Mouse (Mus musculus): Measurements from ENCODE around the gene Ccdc59. TPM values are rescaled to one million over a fixed set of nuclear protein-coding genes. Genes with fewer than 3 reads are reported as not detected.

The Ccdc59 gene
- polyA plus RNA-seq, 1 experiment from 2014 or later = 47.4 TPM

GRCm38 (mm10) chr10:105842574-105842973, 1.7 kb downstream of the Ccdc59 start:
- ATAC-seq (no peak), DNase-seq (ENCODE audit: low spot score) (no peak)
- Histone ChIP-seq H3K4me2 (ENCODE audit: low read length) (peak overlapping the region; percentile 72), H3K27me3 (replicated peaks; ENCODE audit: control insufficient read depth, insufficient read depth, low read length) (no peaks in the 10 kb centered on the region), H3K36me3 (ENCODE audit: control insufficient read depth, insufficient read depth, low read length) (peaks cover 42% of the 10 kb centered on the region), H3K27ac (ENCODE audit: low read depth, low read length) (no peak overlapping the region), H3K4me3 (ENCODE audit: low read depth, low read length) (peak overlapping the region; percentile 60; the same call in 1 of the 2 replicates), H3K9me3 (replicated peaks; ENCODE audit: control insufficient read depth, low read length) (no peaks in the 10 kb centered on the region), H3K4me1 (ENCODE audit: control insufficient read depth, insufficient read depth, low read length) (peaks cover 11% of the 10 kb centered on the region), H3K9ac (ENCODE audit: low read length) (no peak overlapping the region)
- 77% methylated on average over 7 of the region's 7 CpGs for WGBS

GRCm38 (mm10) chr10:105850286-105850685, 9.4 kb downstream of the Ccdc59 start:
- Histone ChIP-seq H3K4me3 (ENCODE audit: low read depth, low read length) (no peak overlapping the region), H3K9me3 (replicated peaks; ENCODE audit: control insufficient read depth, low read length) (no peaks in the 10 kb centered on the region), H3K4me1 (ENCODE audit: control insufficient read depth, insufficient read depth, low read length) (no peaks in the 10 kb centered on the region), H3K27ac (ENCODE audit: low read depth, low read length) (no peak overlapping the region), H3K36me3 (ENCODE audit: control insufficient read depth, insufficient read depth, low read length) (peaks cover 47% of the 10 kb centered on the region), H3K4me2 (ENCODE audit: low read length) (no peak overlapping the region), H3K27me3 (replicated peaks; ENCODE audit: control insufficient read depth, insufficient read depth, low read length) (no peaks in the 10 kb centered on the region), H3K9ac (ENCODE audit: low read length) (no peak overlapping the region)
- ATAC-seq = no peak
- DNase-seq (ENCODE audit: low spot score) = no peak
- 86% methylated on average over 5 of the region's 5 CpGs for WGBS

GRCm38 (mm10) chr10:105851136-105851535, 10.3 kb downstream of the Ccdc59 start:
- Histone ChIP-seq H3K4me3 (ENCODE audit: low read depth, low read length) (no peak overlapping the region), H3K4me1 (ENCODE audit: control insufficient read depth, insufficient read depth, low read length) (no peaks in the 10 kb centered on the region), H3K36me3 (ENCODE audit: control insufficient read depth, insufficient read depth, low read length) (peaks cover 38% of the 10 kb centered on the region), H3K27ac (ENCODE audit: low read depth, low read length) (no peak overlapping the region), H3K9ac (ENCODE audit: low read length) (no peak overlapping the region), H3K4me2 (ENCODE audit: low read length) (no peak overlapping the region), H3K9me3 (replicated peaks; ENCODE audit: control insufficient read depth, low read length) (no peaks in the 10 kb centered on the region), H3K27me3 (replicated peaks; ENCODE audit: control insufficient read depth, insufficient read depth, low read length) (no peaks in the 10 kb centered on the region)
- WGBS = 66% methylated on average over 4 of the region's 4 CpGs
- ATAC-seq = no peak
- DNase-seq (ENCODE audit: low spot score) = no peak

- no peaks in the 10 kb centered on the region for H3K9me3 ChIP-seq (replicated peaks; ENCODE audit: control insufficient read depth, low read length)
- no peak overlapping the region for H3K9ac ChIP-seq (ENCODE audit: low read length)
- H3K27ac ChIP-seq (ENCODE audit: low read depth, low read length) = no peak overlapping the region
- no peaks in the 10 kb centered on the region for H3K36me3 ChIP-seq (ENCODE audit: control insufficient read depth, insufficient read depth, low read length)
- no peak overlapping the region for H3K4me2 ChIP-seq (ENCODE audit: low read length)
- WGBS = 40% methylated on average over 4 of the region's 4 CpGs
- DNase-seq (ENCODE audit: low spot score) = peak; percentile 73
- 0 out of 2 replicates have a peak, but pooled peaks have one; percentile 50 for ATAC-seq
- H3K4me1 ChIP-seq (ENCODE audit: control insufficient read depth, insufficient read depth, low read length) = no peaks in the 10 kb centered on the region
- no peaks in the 10 kb centered on the region for H3K27me3 ChIP-seq (replicated peaks; ENCODE audit: control insufficient read depth, insufficient read depth, low read length)
- no peak overlapping the region for H3K4me3 ChIP-seq (ENCODE audit: low read depth, low read length)
Observed at GRCm38 (mm10) chr10:105867312-105867711, 26.4 kb downstream of the Ccdc59 start.

Other genes starting within 250 kb of the Ccdc59 start
- 14.5 and 16.1 TPM in 2 replicates for gene Mettl25, start 313 bp downstream of the Ccdc59 start, polyA plus RNA-seq (2014; fragmentation: Nextera tagmentation; extraction: Ambion mirVana)